Mouse (Mus musculus): ENCODE measurements around the gene Gm9821. TPM values are rescaled to one million over a fixed set of nuclear protein-coding genes. Genes with fewer than 3 reads are reported as not detected.

The Gm9821 gene
- polyA plus RNA-seq, 1 experiment from 2014 or later, result 0.21 TPM

DNA sequence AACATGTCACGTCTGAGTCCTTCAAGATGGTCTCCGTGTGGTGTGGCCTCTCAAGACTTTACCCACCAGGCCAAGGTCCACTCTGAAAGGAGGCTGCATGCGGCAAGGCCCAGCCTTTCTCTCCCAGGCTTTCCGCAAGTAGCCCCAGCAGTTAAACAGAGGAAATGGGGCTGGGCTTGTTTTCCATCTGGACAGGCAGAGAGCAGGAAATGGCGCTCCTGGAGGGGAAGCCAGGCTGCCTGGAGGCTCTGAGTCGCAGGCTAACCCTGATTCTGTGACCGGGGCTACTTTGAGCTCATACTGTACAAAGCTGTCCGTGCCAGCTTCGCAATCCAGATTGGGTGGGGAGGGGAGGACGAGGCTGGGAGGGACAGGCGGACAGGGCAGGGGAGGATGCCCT is 22.5 kb downstream of the Gm9821 start:
- WGBS, result 30% methylated on average over 11 of the region's 11 CpGs
- Histone ChIP-seq H3K9ac (ENCODE audit: low read depth, low read length) (no peak overlapping the region), H3K9me3 (ENCODE audit: control insufficient read depth) (no peaks in the 10 kb centered on the region), H3K4me1 (replicated peaks; ENCODE audit: control insufficient read depth, insufficient read depth, low read length) (peaks cover 26% of the 10 kb centered on the region), H3K27ac (ENCODE audit: low read depth, low read length) (peak overlapping the region; percentile 73), H3K36me3 (ENCODE audit: control insufficient read depth, insufficient read depth) (no peaks in the 10 kb centered on the region), H3K4me2 (replicated peaks; ENCODE audit: low read depth) (no peak overlapping the region), H3K27me3 (replicated peaks; ENCODE audit: control insufficient read depth, insufficient read depth, low read length) (no peaks in the 10 kb centered on the region), H3K4me3 (ENCODE audit: low read depth, low read length) (no peak overlapping the region)
- 0 out of 2 replicates have a peak, but pooled peaks have one; percentile 9 for ATAC-seq
- 0 out of 2 replicates have a peak, but pooled peaks have one; percentile 7 for TF ChIP-seq CTCF (IDR thresholded peaks at IDR 0.05; ENCODE audit: low read depth)

DNA sequence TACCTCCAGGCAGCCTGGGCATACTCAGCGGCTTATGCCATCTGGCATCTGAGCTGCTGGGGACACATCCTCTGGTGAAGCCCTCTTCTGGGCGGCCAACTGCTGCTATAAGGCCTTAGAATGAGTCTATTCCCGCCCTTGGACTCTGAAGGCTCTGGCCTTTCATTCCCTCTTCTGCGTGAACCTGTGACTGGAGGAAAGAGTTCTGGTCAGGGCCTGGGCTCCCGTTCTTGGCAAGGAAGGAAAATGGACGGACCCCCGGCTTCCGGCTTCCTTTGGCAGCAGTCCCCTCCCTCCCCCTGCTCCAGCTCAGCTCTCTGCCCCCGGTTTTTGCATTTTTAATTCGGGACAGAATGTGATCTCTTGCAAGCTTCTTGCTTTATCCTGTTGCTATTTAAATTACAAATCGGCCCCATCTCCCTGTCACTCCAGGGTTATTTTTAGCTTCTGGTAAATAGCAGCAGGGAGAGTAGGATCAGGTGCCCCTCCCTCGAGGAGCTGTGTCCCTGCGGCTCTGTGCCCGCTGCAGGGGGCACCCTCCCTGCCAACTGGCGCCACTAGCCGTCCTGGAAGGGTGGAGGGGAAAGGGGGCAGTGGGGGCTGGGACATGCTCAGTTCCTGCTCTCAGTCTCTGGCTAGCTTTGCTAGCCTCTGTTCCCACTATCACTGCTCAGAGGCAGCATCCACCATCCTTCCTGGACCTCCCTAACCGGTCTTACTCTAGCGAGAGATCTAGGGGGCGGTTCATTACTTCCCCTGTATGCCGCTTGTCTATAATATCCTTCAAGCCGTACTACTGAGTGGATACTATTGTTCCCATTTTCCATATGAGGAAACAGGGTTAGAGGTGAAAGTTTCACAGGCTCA is 26.0 kb downstream of the Gm9821 start:
- Histone ChIP-seq H3K27me3 (replicated peaks; ENCODE audit: control insufficient read depth, insufficient read depth, low read length) (peaks cover 22% of the 10 kb centered on the region), H3K9ac (ENCODE audit: low read depth, low read length) (peak overlapping the region; percentile 13; the same call in 1 of the 2 replicates), H3K27ac (ENCODE audit: low read depth, low read length) (peak overlapping the region; percentile 86), H3K36me3 (ENCODE audit: control insufficient read depth, insufficient read depth) (no peaks in the 10 kb centered on the region), H3K9me3 (ENCODE audit: control insufficient read depth) (no peaks in the 10 kb centered on the region), H3K4me3 (ENCODE audit: low read depth, low read length) (no peak overlapping the region), H3K4me2 (replicated peaks; ENCODE audit: low read depth) (peak overlapping the region; percentile 2), H3K4me1 (replicated peaks; ENCODE audit: control insufficient read depth, insufficient read depth, low read length) (peaks cover 23% of the 10 kb centered on the region)
- no peak; the same call in 1 of the 2 replicates for ATAC-seq
- TF ChIP-seq CTCF (IDR thresholded peaks at IDR 0.05; ENCODE audit: low read depth), result no peak
- 40% methylated on average over 20 of the region's 21 CpGs for WGBS

DNA sequence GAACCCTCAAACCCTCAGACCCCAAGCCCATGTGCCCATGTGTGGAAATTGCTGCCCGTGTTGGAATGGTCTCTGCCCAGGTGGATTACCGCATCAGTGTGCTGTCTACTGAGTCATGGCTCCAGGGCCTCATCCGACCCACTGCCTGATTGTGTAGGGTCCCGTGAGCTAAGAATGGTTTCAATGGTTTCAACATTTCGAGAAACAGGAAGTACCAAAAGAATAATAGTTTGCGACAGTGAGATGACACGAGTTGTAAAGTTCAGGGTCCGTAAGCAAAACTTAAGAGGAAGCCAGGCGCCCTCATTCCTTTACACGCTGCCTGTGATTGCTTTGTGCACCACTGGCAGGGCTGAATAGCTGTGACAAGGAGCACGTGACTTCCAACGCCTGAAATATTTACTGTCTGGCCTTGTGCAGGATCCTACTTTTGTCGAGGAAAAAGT is 26.6 kb downstream of the Gm9821 start:
- Histone ChIP-seq H3K36me3 (ENCODE audit: control insufficient read depth, insufficient read depth) (no peaks in the 10 kb centered on the region), H3K27ac (ENCODE audit: low read depth, low read length) (peak overlapping the region; percentile 86), H3K9me3 (ENCODE audit: control insufficient read depth) (no peaks in the 10 kb centered on the region), H3K27me3 (replicated peaks; ENCODE audit: control insufficient read depth, insufficient read depth, low read length) (peaks cover 28% of the 10 kb centered on the region), H3K4me3 (ENCODE audit: low read depth, low read length) (no peak overlapping the region), H3K4me2 (replicated peaks; ENCODE audit: low read depth) (peak overlapping the region; percentile 2), H3K4me1 (replicated peaks; ENCODE audit: control insufficient read depth, insufficient read depth, low read length) (peaks cover 23% of the 10 kb centered on the region), H3K9ac (ENCODE audit: low read depth, low read length) (no peak overlapping the region)
- TF ChIP-seq CTCF (IDR thresholded peaks at IDR 0.05; ENCODE audit: low read depth), result no peak
- peak; percentile 77 for ATAC-seq
- WGBS, result 11% methylated on average over 13 of the region's 13 CpGs

DNA sequence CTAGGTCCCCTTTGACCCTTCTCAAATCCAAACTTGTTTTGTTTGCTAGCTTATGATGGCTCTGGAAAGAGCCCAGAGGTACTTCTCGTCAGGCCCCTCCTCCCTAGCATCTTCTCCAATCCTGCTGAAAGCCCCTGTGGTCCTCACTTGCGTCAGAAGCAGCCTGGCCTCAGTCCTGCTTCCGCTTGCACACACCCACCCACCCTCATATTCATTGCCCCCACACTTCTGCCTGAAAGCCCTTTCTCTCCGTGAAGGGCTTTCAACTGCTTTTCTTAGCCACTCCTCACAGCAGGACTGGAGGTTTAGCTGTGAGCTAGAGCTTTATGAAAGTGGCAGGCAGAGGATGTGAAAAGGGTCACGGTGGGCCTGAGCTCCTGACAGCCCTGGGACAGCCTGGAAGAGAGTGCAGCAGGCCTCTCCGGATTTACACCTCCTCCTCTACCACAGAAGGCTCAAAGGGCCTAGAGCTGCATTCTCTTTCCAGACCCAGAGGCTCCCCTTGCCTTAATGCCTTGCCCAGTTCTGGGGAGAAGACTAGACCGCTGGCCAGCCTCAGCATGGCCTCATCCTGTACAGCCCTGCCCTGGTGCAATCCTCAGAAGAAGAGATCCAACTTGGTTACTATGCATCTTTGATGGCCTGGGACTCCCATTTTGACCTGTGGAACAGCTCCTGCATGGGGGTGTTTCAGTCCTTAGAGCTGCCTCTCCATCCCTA is 28.1 kb downstream of the Gm9821 start:
- no peak for ATAC-seq
- no peaks in the 10 kb centered on the region for H3K36me3 ChIP-seq (ENCODE audit: control insufficient read depth, insufficient read depth)
- 75% methylated on average over 7 of the region's 7 CpGs for WGBS
- no peak overlapping the region for H3K9ac ChIP-seq (ENCODE audit: low read depth, low read length)
- no peaks in the 10 kb centered on the region for H3K9me3 ChIP-seq (ENCODE audit: control insufficient read depth)
- H3K4me2 ChIP-seq (replicated peaks; ENCODE audit: low read depth), result no peak overlapping the region
- H3K27me3 ChIP-seq (replicated peaks; ENCODE audit: control insufficient read depth, insufficient read depth, low read length), result peaks cover 28% of the 10 kb centered on the region
- no peak overlapping the region for H3K27ac ChIP-seq (ENCODE audit: low read depth, low read length)
- no peak for TF ChIP-seq CTCF (IDR thresholded peaks at IDR 0.05; ENCODE audit: low read depth)
- peaks cover 16% of the 10 kb centered on the region for H3K4me1 ChIP-seq (replicated peaks; ENCODE audit: control insufficient read depth, insufficient read depth, low read length)
- H3K4me3 ChIP-seq (ENCODE audit: low read depth, low read length), result no peak overlapping the region

DNA sequence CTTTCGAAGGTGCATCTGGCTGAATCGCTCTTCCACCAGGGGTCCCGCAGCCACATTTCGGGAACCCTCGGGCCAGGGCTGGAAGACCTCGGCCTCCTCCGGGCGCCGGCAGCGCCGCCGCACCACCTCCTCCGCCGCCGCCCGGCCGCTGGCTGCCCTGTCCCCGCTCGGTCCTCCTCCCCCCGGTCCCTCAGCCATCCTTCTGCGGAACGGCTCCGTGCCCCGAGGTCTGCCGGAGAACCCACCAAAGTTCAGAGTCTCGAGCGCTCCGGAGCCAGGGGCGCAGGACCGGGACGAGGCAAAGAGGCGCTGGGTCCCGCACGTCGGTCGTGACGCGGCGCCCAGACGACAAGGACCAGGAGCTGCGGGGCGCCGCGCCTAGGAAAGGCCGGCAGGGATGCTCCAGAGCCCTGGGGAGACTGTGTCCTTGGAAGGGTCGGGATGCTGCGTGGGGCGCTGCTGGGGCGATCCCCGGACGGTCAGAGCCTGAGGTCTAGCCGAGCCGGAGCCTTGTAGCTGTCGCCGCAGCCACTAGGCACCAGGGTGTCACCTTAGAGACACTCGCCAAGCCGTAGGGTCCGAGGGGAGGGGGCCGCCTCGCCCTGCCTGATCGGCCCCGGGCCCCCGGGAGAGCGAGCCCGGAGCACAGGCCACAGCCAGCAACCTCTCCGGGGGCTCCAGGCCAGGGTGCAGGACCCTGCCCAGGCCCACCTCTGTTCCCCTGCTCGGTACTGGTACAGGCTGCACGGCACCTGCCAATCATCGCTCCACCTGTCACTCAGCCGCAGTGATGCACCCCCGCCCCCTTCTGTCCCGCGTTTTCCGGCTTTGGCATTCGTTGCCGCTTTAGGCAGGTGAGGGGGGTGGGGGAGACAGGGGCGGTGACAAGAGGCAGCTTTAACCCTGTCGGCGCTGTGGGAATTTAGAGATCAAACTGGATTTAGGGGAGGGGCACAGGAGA is 30.4 kb downstream of the Gm9821 start, which contains the start of gene Dgkz:
Gene Dgkz, minus strand, starts transcription at position 284 of the 961 bp plus-strand sequence.
- peak within 1 kb of the TSS; percentile 35; the same call in 1 of the 2 replicates for H3K9ac ChIP-seq (ENCODE audit: low read depth, low read length)
- TF ChIP-seq CTCF (IDR thresholded peaks at IDR 0.05; ENCODE audit: low read depth), result no peak
- H3K4me1 ChIP-seq (replicated peaks; ENCODE audit: control insufficient read depth, insufficient read depth, low read length), result peaks cover 12% of the 10 kb centered on the region
- 4% methylated on average over 78 of the region's 79 CpGs for WGBS
- peak within 1 kb of the TSS; percentile 32 for H3K4me3 ChIP-seq (ENCODE audit: low read depth, low read length)
- H3K9me3 ChIP-seq (ENCODE audit: control insufficient read depth), result no peaks in the 10 kb centered on the region
- no peak for ATAC-seq
- peaks cover 28% of the 10 kb centered on the region for H3K27me3 ChIP-seq (replicated peaks; ENCODE audit: control insufficient read depth, insufficient read depth, low read length)
- H3K36me3 ChIP-seq (ENCODE audit: control insufficient read depth, insufficient read depth), result no peaks in the 10 kb centered on the region
- H3K4me2 ChIP-seq (replicated peaks; ENCODE audit: low read depth), result peak within 1 kb of the TSS; percentile 68
- H3K27ac ChIP-seq (ENCODE audit: low read depth, low read length), result no peak within 1 kb of the TSS
